Mouse (Mus musculus) right cerebral cortex, postnatal 4 days (tissue): Measurements from ENCODE around the gene Olfr1275.

Source experiments
- DNase-seq: peaks from one replicate; pipeline ENCODE4 v3.0.0-alpha.2; 2022

Gene Olfr1275

GRCm38 (mm10) chr2:111235186-111235585, at the start of gene Olfr1275:
TSS of gene Olfr1275 (minus strand) at chr2:111235286.
- no peak for DNase-seq

- no peak for DNase-seq
These were observed 38.9 kb upstream of the Olfr1275 start, which contains the start of gene Olfr1277 for GRCm38 (mm10) chr2:111274006-111274405. TSS of gene Olfr1277 (minus strand) at chr2:111274106.

- no peak for DNase-seq
These were observed 19.1 kb upstream of the Olfr1275 start, which contains the start of gene Olfr1276 for GRCm38 (mm10) chr2:111254216-111254615. TSS of gene Olfr1276 (plus strand) at chr2:111254516.

GRCm38 (mm10) chr2:111229502-111229901, 5.6 kb downstream of the Olfr1275 start, which contains the start of gene 4930430A15Rik:
TSS of gene 4930430A15Rik (minus strand) at chr2:111229602.
- no peak for DNase-seq

GRCm38 (mm10) chr2:111182068-111182467, 53.0 kb downstream of the Olfr1275 start:
- no peak for DNase-seq
